Mouse (Mus musculus) liver, postnatal 0 days (tissue): ENCODE data around the gene Sidt2.

Source experiments
- CTCF ChIP-seq: sonication (generic); IDR thresholded peaks from 2 replicates; pipeline ENCODE4 v1.5.1; 2016; ENCODE audit warnings: antibody characterized with exemption, low read depth
- EP300 ChIP-seq: IDR thresholded peaks from 2 replicates; pipeline ENCODE4 v1.6.1; 2016; ENCODE audit warnings: antibody characterized with exemption, low read depth, mild to moderate bottlenecking

- TF ChIP-seq CTCF (no peak), EP300 (no peak)
Measured at GRCm38 (mm10) chr9:45905196-45905595, 49.9 kb downstream of the Sidt2 start.
